Mouse (Mus musculus): Measurements from ENCODE around the gene Mthfd1. TPM values are rescaled to one million over a fixed set of nuclear protein-coding genes. Genes with fewer than 3 reads are reported as not detected.

The Mthfd1 gene
- total and polyA plus RNA-seq, 3 experiments: 208 to 231 TPM; not detected in 1

DNA sequence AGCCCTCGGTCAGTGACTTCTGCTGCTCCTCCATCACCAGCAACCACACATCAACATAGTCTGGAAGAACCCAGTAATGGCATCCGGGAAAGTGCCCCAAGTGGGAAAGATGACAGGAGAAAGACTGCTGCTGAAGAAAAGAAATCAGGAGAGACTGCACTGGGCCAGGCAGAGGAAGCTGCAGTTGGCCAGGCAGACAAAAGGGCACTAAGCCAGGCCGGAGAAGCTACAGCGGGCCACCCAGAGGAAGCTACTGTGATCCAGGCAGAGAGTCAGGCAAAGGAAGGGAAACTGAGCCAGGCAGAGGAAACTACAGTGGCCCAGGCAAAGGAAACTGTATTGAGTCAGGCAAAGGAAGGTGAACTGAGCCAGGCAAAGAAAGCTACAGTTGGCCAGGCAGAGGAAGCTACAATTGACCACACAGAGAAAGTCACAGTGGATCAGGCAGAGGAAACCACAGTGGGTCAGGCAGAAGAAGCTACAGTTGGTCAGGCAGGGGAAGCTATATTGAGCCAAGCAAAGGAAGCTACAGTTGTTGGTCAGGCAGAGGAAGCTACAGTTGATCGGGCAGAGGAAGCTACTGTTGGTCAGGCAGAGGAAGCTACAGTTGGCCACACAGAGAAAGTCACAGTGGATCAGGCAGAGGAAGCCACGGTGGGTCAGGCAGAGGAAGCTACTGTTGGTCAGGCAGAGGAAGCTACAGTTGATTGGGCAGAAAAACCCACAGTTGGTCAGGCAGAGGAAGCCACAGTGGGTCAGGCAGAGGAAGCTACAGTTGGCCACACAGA lies 73.7 kb downstream of the Mthfd1 start:
- Histone ChIP-seq H3K27me3 (ENCODE audit: control insufficient read depth in 1 of 2, insufficient read depth in 2 of 2, low read length in 2 of 2) (no peaks in the 10 kb centered on the region), H3K36me3 (ENCODE audit: control insufficient read depth in 1 of 2, insufficient read depth in 2 of 2, low read length in 2 of 2) (no peaks in the 10 kb centered on the region), H3K4me3 (ENCODE audit: control insufficient read depth in 1 of 2, insufficient read depth in 1 of 2, low read depth in 2 of 2, low read length in 2 of 2) (no peak overlapping the region), H3K4me1 (ENCODE audit: control insufficient read depth in 1 of 2, insufficient read depth in 2 of 2, low read length in 2 of 2) (peaks cover 0 to 2% of the 10 kb centered on the region in 2 experiments; a peak in 1 of 4 replicates), H3K9me3 (replicated peaks; ENCODE audit: insufficient read depth, low read length) (no peaks in the 10 kb centered on the region), H3K27ac (ENCODE audit: control insufficient read depth, low read depth, low read length) (peak overlapping the region; percentile 6; the same call in 1 of the 2 replicates), H3K9ac (ENCODE audit: control insufficient read depth, low read depth, low read length, poor library complexity, severe bottlenecking) (no peak overlapping the region), H3K79me2 (ENCODE audit: control insufficient read depth, insufficient read depth, low read length, poor library complexity) (no peaks in the 10 kb centered on the region)
- TF ChIP-seq ETS1 (IDR thresholded peaks at IDR 0.05; ENCODE audit: low read depth, low read length): no peak
- TF ChIP-seq ZMIZ1 (IDR thresholded peaks at IDR 0.05; ENCODE audit: low read depth, low read length): no peak
- TF ChIP-seq RAD21 (IDR thresholded peaks at IDR 0.05; ENCODE audit: low read depth, low read length): no peak
- TF ChIP-seq GATA1 (IDR thresholded peaks at IDR 0.05; ENCODE audit: low read depth, low read length): no peak
- TF ChIP-seq ZC3H11A (IDR thresholded peaks at IDR 0.05; ENCODE audit: low read depth, low read length): no peak
- TF ChIP-seq ZNF384 (IDR thresholded peaks at IDR 0.05; ENCODE audit: low read depth, low read length): no peak
- TF ChIP-seq MAFK (IDR thresholded peaks at IDR 0.05; ENCODE audit: borderline replicate concordance, low read depth, low read length): no peak
- no peak for TF ChIP-seq GABPA (IDR thresholded peaks at IDR 0.05; ENCODE audit: low read depth, low read length)
- no peak for TF ChIP-seq MYC (IDR thresholded peaks at IDR 0.05; ENCODE audit: low read depth, low read length)
- no peak for TF ChIP-seq POLR2AphosphoS5 (IDR thresholded peaks at IDR 0.05; ENCODE audit: borderline replicate concordance, low read depth, low read length)
- TF ChIP-seq JUND (IDR thresholded peaks at IDR 0.05; ENCODE audit: low read depth, low read length): no peak
- TF ChIP-seq E2F4 (IDR thresholded peaks at IDR 0.05; ENCODE audit: borderline replicate concordance, low read depth, low read length): no peak
- no peak for TF ChIP-seq POLR2AphosphoS2 (IDR thresholded peaks at IDR 0.05; ENCODE audit: low read length)
- no peak for DNase-seq (ENCODE audit: low read depth, low spot score)

DNA sequence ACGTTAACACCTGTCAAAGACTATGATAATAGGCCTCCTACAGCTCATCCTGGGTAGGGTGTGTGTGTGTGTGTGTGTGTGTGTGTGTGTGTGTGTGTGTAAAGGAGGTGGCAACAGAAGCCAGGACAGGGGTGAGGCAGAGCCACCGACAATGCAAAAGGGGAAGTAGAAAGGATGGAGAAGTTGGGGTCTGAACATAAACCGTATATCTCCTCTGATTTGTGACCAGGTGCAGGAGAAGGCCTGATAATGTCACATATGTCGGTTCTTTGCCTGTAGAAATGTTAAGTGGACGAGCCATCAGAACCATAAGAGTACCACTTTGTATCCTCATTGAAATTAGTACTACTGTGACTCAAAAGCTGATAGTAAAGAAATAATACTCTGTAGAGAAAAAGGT lies 78.6 kb downstream of the Mthfd1 start:
- Histone ChIP-seq H3K9ac (ENCODE audit: control insufficient read depth, low read depth, low read length, poor library complexity, severe bottlenecking) (no peak overlapping the region), H3K36me3 (ENCODE audit: control insufficient read depth in 1 of 2, insufficient read depth in 2 of 2, low read length in 2 of 2) (no peaks in the 10 kb centered on the region), H3K9me3 (replicated peaks; ENCODE audit: insufficient read depth, low read length) (no peaks in the 10 kb centered on the region), H3K27ac (ENCODE audit: control insufficient read depth, low read depth, low read length) (no peak overlapping the region), H3K79me2 (ENCODE audit: control insufficient read depth, insufficient read depth, low read length, poor library complexity) (no peaks in the 10 kb centered on the region), H3K27me3 (ENCODE audit: control insufficient read depth in 1 of 2, insufficient read depth in 2 of 2, low read length in 2 of 2) (no peaks in the 10 kb centered on the region), H3K4me1 (ENCODE audit: control insufficient read depth in 1 of 2, insufficient read depth in 2 of 2, low read length in 2 of 2) (peaks cover 0 to 2% of the 10 kb centered on the region in 2 experiments; a peak in 1 of 4 replicates), H3K4me3 (ENCODE audit: control insufficient read depth in 1 of 2, insufficient read depth in 1 of 2, low read depth in 2 of 2, low read length in 2 of 2) (no peak overlapping the region)
- TF ChIP-seq ETS1 (IDR thresholded peaks at IDR 0.05; ENCODE audit: low read depth, low read length) (0 out of 2 replicates have a peak, but pooled peaks have one; percentile 13), TCF12 (IDR thresholded peaks at IDR 0.05; ENCODE audit: low read depth, low read length) (peak; percentile 44; the same call in 1 of the 2 replicates), EP300 (IDR thresholded peaks at IDR 0.05; ENCODE audit: low read depth in 1 of 2, low read length in 2 of 2) (peak in 1 of 2 experiments; percentile 28; a peak in 1 of 4 replicates), ELF1 (IDR thresholded peaks at IDR 0.05; ENCODE audit: low read depth, low read length) (no peak), RCOR1 (IDR thresholded peaks at IDR 0.05; ENCODE audit: low read depth, low read length) (peak; percentile 49; the same call in 1 of the 2 replicates), BHLHE40 (IDR thresholded peaks at IDR 0.05; ENCODE audit: borderline replicate concordance, low read depth, low read length) (no peak), TAL1 (IDR thresholded peaks at IDR 0.05; ENCODE audit: low read length) (no peak), GATA1 (IDR thresholded peaks at IDR 0.05; ENCODE audit: low read depth, low read length) (peak; percentile 60)
- DNase-seq (ENCODE audit: low read depth, low spot score): peak; percentile 68

Measured in MEL (cell line).